Mouse (Mus musculus) hindbrain, embryonic 12.5 days (tissue): ENCODE measurements around the gene Abhd14b. TPM values are rescaled to one million over a fixed set of nuclear protein-coding genes. Genes with fewer than 3 reads are reported as not detected.
"Not testable (repeated sequence)": the region's sequence is repeated elsewhere in the genome, so short reads cannot be mapped to it uniquely, and the experiment has no call there.

Experiments
- ATAC-seq: fragments of 200-750 bp; cut with Nextera tagmentation; 2 replicates; pipeline ENCODE4 v1.8.0; 2017; ENCODE audit warnings: moderate TSS enrichment; ENCODE audit not compliant: low FRiP score
- H3K27ac ChIP-seq: fragments of 300-500 bp; sonication (generic); 2 replicates; pipeline ENCODE4 v1.5.1; 2016; ENCODE audit warnings: mild to moderate bottlenecking
- H3K27me3 ChIP-seq: fragments of 300-500 bp; sonication (generic); 2 replicates; pipeline ENCODE4 v1.6.1; 2016; ENCODE audit warnings: mild to moderate bottlenecking
- H3K36me3 ChIP-seq: fragments of 300-500 bp; sonication (generic); 2 replicates; pipeline ENCODE4 v1.6.1; 2016; ENCODE audit warnings: mild to moderate bottlenecking
- H3K4me1 ChIP-seq: fragments of 300-500 bp; sonication (generic); 2 replicates; pipeline ENCODE4 v1.6.1; 2016
- H3K4me2 ChIP-seq: fragments of 300-500 bp; sonication (generic); replicated peaks from 2 replicates; pipeline ENCODE4 v1.6.1; 2016; ENCODE audit warnings: mild to moderate bottlenecking
- H3K4me3 ChIP-seq: fragments of 300-500 bp; sonication (generic); 2 replicates; pipeline ENCODE4 v1.5.1; 2016; ENCODE audit warnings: mild to moderate bottlenecking
- H3K9ac ChIP-seq: fragments of 300-500 bp; sonication (generic); 2 replicates; pipeline ENCODE4 v1.6.1; 2016; ENCODE audit warnings: mild to moderate bottlenecking, moderate library complexity
- H3K9me3 ChIP-seq: fragments of 300-500 bp; sonication (generic); replicated peaks from 2 replicates; pipeline ENCODE4 v1.6.1; 2016; ENCODE audit warnings: mild to moderate bottlenecking
- WGBS: fragments of 180-500 bp; shearing (Covaris S2); methylation state at CpG from one replicate; pipeline ENCODE4 v1.1.7; 2016; 5-methylcytosine and 5-hydroxymethylcytosine counted together
- polyA plus RNA-seq: library from polyadenylated mRNA; unstranded; fragments of >200 nt; fragmentation: Nextera tagmentation; extraction: Ambion mirVana; gene quantifications from 2 replicates; pipeline ENCODE4 v1.2.1, GENCODE M21; 2016

Abhd14b gene
- polyA plus RNA-seq, 1 experiment from 2014 or later, result 7.6 TPM

DNA sequence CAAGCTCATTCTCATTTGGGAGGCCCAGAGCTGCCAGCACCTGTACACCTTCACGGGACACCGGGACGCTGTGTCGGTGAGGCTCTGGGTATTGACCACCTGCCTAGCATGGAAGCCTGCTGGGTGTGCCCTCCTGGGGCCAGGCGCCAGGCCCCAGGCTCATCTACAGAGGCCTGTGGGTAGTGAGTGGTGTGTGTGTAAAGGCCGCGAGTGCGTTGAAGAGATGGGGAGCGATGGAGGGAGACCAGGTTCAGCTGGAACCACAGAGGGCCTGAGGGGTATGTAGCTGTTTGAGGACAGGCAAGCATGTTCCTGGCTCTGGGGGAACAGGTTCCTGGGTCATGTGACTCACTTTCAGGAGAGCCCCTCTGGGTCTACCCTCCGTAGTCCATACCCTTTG is 35.9 kb downstream of the Abhd14b start:
- ATAC-seq, result no peak
- Histone ChIP-seq H3K9ac (no peak overlapping the region), H3K4me2 (no peak overlapping the region), H3K4me3 (no peak overlapping the region), H3K4me1 (peaks cover 1% of the 10 kb centered on the region), H3K27ac (no peak overlapping the region), H3K27me3 (no peaks in the 10 kb centered on the region), H3K9me3 (no peaks in the 10 kb centered on the region), H3K36me3 (peaks cover 63% of the 10 kb centered on the region)
- 95% methylated on average over 10 of the region's 10 CpGs for WGBS

GRCm38 (mm10) chr9:106483606-106484005 is 36.3 kb downstream of the Abhd14b start:
- 95% methylated on average over 17 of the region's 17 CpGs for WGBS
- Histone ChIP-seq H3K4me2 (no peak overlapping the region), H3K9ac (no peak overlapping the region), H3K4me3 (no peak overlapping the region), H3K9me3 (no peaks in the 10 kb centered on the region), H3K27ac (no peak overlapping the region), H3K27me3 (no peaks in the 10 kb centered on the region), H3K4me1 (no peaks in the 10 kb centered on the region), H3K36me3 (peaks cover 63% of the 10 kb centered on the region)
- ATAC-seq, result no peak

GRCm38 (mm10) chr9:106485076-106485475 is 37.8 kb downstream of the Abhd14b start:
- Histone ChIP-seq H3K4me1 (no peaks in the 10 kb centered on the region), H3K27me3 (no peaks in the 10 kb centered on the region), H3K27ac (no peak overlapping the region), H3K36me3 (peaks cover 60% of the 10 kb centered on the region), H3K4me3 (no peak overlapping the region), H3K4me2 (no peak overlapping the region), H3K9ac (no peak overlapping the region), H3K9me3 (no peaks in the 10 kb centered on the region)
- no peak for ATAC-seq
- WGBS, result 85% methylated on average over 10 of the region's 10 CpGs

- not testable (repeated sequence) for H3K27ac ChIP-seq, H3K27me3 ChIP-seq, H3K4me3 ChIP-seq, ATAC-seq, H3K9ac ChIP-seq, H3K4me1 ChIP-seq, H3K9me3 ChIP-seq, H3K4me2 ChIP-seq
- H3K36me3 ChIP-seq, result peaks cover 38% of the 10 kb centered on the region
- WGBS, result 87% methylated on average over 6 of the region's 6 CpGs
Measured at GRCm38 (mm10) chr9:106487602-106488001, 40.3 kb downstream of the Abhd14b start.

- H3K36me3 ChIP-seq, result no peaks in the 10 kb centered on the region
- H3K27ac ChIP-seq, result no peak within 1 kb of the TSS
- no peak within 1 kb of the TSS for H3K4me2 ChIP-seq
- no peaks in the 10 kb centered on the region for H3K4me1 ChIP-seq
- no peaks in the 10 kb centered on the region for H3K9me3 ChIP-seq
- H3K27me3 ChIP-seq, result no peaks in the 10 kb centered on the region
- H3K4me3 ChIP-seq, result no peak within 1 kb of the TSS
- WGBS, result 95% methylated on average over 6 of the region's 6 CpGs
- no peak for ATAC-seq
- H3K9ac ChIP-seq, result no peak within 1 kb of the TSS
Measured at GRCm38 (mm10) chr9:106499667-106500066, 52.4 kb downstream of the Abhd14b start, which contains the start of gene Iqcf1. Iqcf1 (plus strand) TSS chr9:106499967.

- no peaks in the 10 kb centered on the region for H3K4me1 ChIP-seq
- no peak overlapping the region for H3K9ac ChIP-seq
- no peaks in the 10 kb centered on the region for H3K27me3 ChIP-seq
- H3K4me2 ChIP-seq, result no peak overlapping the region
- H3K4me3 ChIP-seq, result no peak overlapping the region
- no peak for ATAC-seq
- 87% methylated on average over 22 of the region's 22 CpGs for WGBS
- H3K9me3 ChIP-seq, result no peaks in the 10 kb centered on the region
- H3K27ac ChIP-seq, result no peak overlapping the region
- no peaks in the 10 kb centered on the region for H3K36me3 ChIP-seq
Measured at GRCm38 (mm10) chr9:106501846-106502245, 54.6 kb downstream of the Abhd14b start.

Other genes with a start within 250 kb of the Abhd14b start
- gene Ppm1m, start 247.7 kb upstream of the Abhd14b start, polyA plus RNA-seq, result 32.3 and 37.0 TPM in 2 replicates
- 60.2 and 62.1 TPM in 2 replicates for gene Twf2, start 244.4 kb upstream of the Abhd14b start, polyA plus RNA-seq
- gene Tlr9, start 224.9 kb upstream of the Abhd14b start, polyA plus RNA-seq, result 0.05 and 0.07 TPM in 2 replicates
- 79.2 and 92.1 TPM in 2 replicates for gene Alas1, start 198.8 kb upstream of the Abhd14b start, polyA plus RNA-seq
- gene Poc1a, start 166.4 kb upstream of the Abhd14b start, polyA plus RNA-seq, result 15.4 and 16.4 TPM in 2 replicates
- 25.5 and 26.9 TPM in 2 replicates for gene Dusp7, start 78.8 kb upstream of the Abhd14b start, polyA plus RNA-seq
- 629 and 723 TPM in 2 replicates for gene Rpl29, start 18.0 kb upstream of the Abhd14b start, polyA plus RNA-seq
- 29.0 and 30.7 TPM in 2 replicates for gene Acy1, start 9.1 kb upstream of the Abhd14b start, polyA plus RNA-seq
- 37.5 and 39.7 TPM in 2 replicates for gene Abhd14a, start 219 bp downstream of the Abhd14b start, polyA plus RNA-seq
- gene Pcbp4, start 5.8 kb downstream of the Abhd14b start, polyA plus RNA-seq, result 308 and 309 TPM in 2 replicates
- gene Gpr62, start 18.5 kb downstream of the Abhd14b start, polyA plus RNA-seq, result 0.41 and 0.68 TPM in 2 replicates
- gene Rrp9, start 28.5 kb downstream of the Abhd14b start, polyA plus RNA-seq, result 42.7 and 52.2 TPM in 2 replicates
- gene Parp3, start 29.5 kb downstream of the Abhd14b start, polyA plus RNA-seq, result 1.6 and 2.1 TPM in 2 replicates
- not detected in 2 replicates for gene Iqcf1, start 52.5 kb downstream of the Abhd14b start, polyA plus RNA-seq
- gene Iqcf5, start 67.1 kb downstream of the Abhd14b start, polyA plus RNA-seq, result not detected in 2 replicates
- gene Iqcf3, start 114.2 kb downstream of the Abhd14b start, polyA plus RNA-seq, result not detected in 2 replicates
- not detected in 2 replicates for gene Iqcf4, start 123.5 kb downstream of the Abhd14b start, polyA plus RNA-seq
- not detected in 2 replicates for gene Iqcf6, start 179.1 kb downstream of the Abhd14b start, polyA plus RNA-seq
- 4.4 and 4.7 TPM in 2 replicates for gene Grm2, start 208.6 kb downstream of the Abhd14b start, polyA plus RNA-seq
- 40.7 and 41.0 TPM in 2 replicates for gene Tex264, start 238.5 kb downstream of the Abhd14b start, polyA plus RNA-seq